Mouse (Mus musculus) myocyte (in vitro differentiated cells): ENCODE data around the gene Clmn. TPM values are rescaled to one million over a fixed set of nuclear protein-coding genes. Genes with fewer than 3 reads are reported as not detected.

Experiments
- H3K27me3 ChIP-seq: one replicate; pipeline ENCODE4 v1.6.1; 2011; ENCODE audit not compliant: control insufficient read depth, insufficient read depth, insufficient read length
- H3K36me3 ChIP-seq: one replicate; pipeline ENCODE4 v1.6.1; 2011; ENCODE audit not compliant: control insufficient read depth, insufficient read depth
- H3K4me2 ChIP-seq: one replicate; pipeline ENCODE4 v1.6.1; 2011; ENCODE audit warnings: low read depth, control low read depth
- H3K4me3 ChIP-seq: one replicate; pipeline ENCODE4 v1.5.1; 2011; ENCODE audit warnings: mild to moderate bottlenecking, control low read depth, moderate library complexity
- H3K79me2 ChIP-seq: one replicate; pipeline ENCODE4 v1.6.1; 2011; ENCODE audit not compliant: control insufficient read depth, insufficient read depth
- H3ac ChIP-seq: one replicate; pipeline ENCODE4 v1.6.1; 2011; ENCODE audit not compliant: control insufficient read depth, insufficient read length
- CEBPB ChIP-seq: IDR thresholded peaks from 2 replicates; pipeline ENCODE4 v1.6.1; 2011; ENCODE audit warnings: mild to moderate bottlenecking, moderate library complexity; ENCODE audit not compliant: poor library complexity, insufficient read depth, severe bottlenecking
- E2F4 ChIP-seq: IDR thresholded peaks from one replicate; pipeline ENCODE4 v1.6.1; 2011; ENCODE audit warnings: mild to moderate bottlenecking, control low read depth, moderate library complexity; ENCODE audit not compliant: insufficient read depth
- MAX ChIP-seq: IDR thresholded peaks from one replicate; pipeline ENCODE4 v1.6.1; 2011; ENCODE audit warnings: low read depth, mild to moderate bottlenecking, control low read depth
- MYOD1 ChIP-seq, 3 experiments: IDR thresholded peaks; one replicate each; pipeline ENCODE4 v1.6.1; 2011; ENCODE audit warnings: control low read depth in 2 of 3, low read depth in 2 of 3, mild to moderate bottlenecking in 2 of 3, moderate library complexity in 1 of 3; ENCODE audit not compliant: insufficient read length in 2 of 3, control insufficient read depth in 1 of 3
- MYOG ChIP-seq, 3 experiments: IDR thresholded peaks; one replicate each; pipeline ENCODE4 v1.6.1; 2011; ENCODE audit warnings: control low read depth in 2 of 3, low read depth in 2 of 3, mild to moderate bottlenecking in 2 of 3; ENCODE audit not compliant: insufficient read length in 2 of 3, control insufficient read depth in 1 of 3, insufficient read depth in 1 of 3
- POLR2A ChIP-seq: IDR thresholded peaks from one replicate; pipeline ENCODE4 v1.6.1; 2011; ENCODE audit warnings: low read depth, mild to moderate bottlenecking, control low read depth, moderate library complexity; ENCODE audit not compliant: insufficient read length
- POLR2AphosphoS2 ChIP-seq: IDR thresholded peaks from one replicate; pipeline ENCODE4 v1.6.1; 2011; ENCODE audit warnings: low read depth, control low read depth; ENCODE audit not compliant: insufficient read length
- REST ChIP-seq: IDR thresholded peaks from one replicate; pipeline ENCODE4 v1.6.1; 2011; ENCODE audit warnings: mild to moderate bottlenecking, control low read depth, moderate library complexity; ENCODE audit not compliant: insufficient read depth, insufficient read length
- SRF ChIP-seq: IDR thresholded peaks from one replicate; pipeline ENCODE4 v1.6.1; 2011; ENCODE audit warnings: low read depth; ENCODE audit not compliant: control insufficient read depth, insufficient read length
- TCF12 ChIP-seq: IDR thresholded peaks from one replicate; pipeline ENCODE4 v1.6.1; 2011; ENCODE audit warnings: mild to moderate bottlenecking, control low read depth; ENCODE audit not compliant: poor library complexity, insufficient read depth, severe bottlenecking
- TCF3 ChIP-seq: IDR thresholded peaks from one replicate; pipeline ENCODE4 v1.6.1; 2011; ENCODE audit warnings: low read depth, control low read depth; ENCODE audit not compliant: insufficient read length
- USF1 ChIP-seq: IDR thresholded peaks from one replicate; pipeline ENCODE4 v1.6.1; 2011; ENCODE audit warnings: low read depth, mild to moderate bottlenecking, control low read depth, moderate library complexity
- polyA plus RNA-seq: library from polyadenylated mRNA; unstranded; fragments of >200 nt; fragmentation: generic; extraction: Trizol; gene quantifications from one replicate; pipeline ENCODE4 v1.2.1, GENCODE M21; 2012; ENCODE audit warnings: missing spikeins

Gene Clmn
- polyA plus RNA-seq, 1 experiment: 0.07 TPM

DNA sequence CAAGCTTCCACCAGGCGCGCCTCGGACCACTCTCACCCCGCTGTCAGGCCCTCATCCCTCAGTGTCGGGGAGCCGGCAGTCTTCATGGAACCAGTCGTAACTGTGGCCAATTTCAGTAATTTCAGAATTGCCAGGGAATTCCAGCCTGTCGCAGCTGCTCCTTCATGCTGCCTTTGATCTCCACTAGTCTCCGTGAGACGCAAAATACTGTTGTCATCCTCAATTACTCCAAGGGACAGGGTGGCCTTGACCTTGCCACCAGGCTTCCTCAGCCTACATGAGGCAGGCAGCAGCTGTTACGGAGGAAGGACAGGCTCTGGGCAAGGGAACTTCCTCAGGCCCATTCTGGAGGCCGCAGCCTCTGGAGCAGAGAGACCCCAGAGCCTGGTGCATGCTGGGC, 15.5 kb upstream of the Clmn start:
- Histone ChIP-seq H3K4me3 (no peak overlapping the region), H3K79me2 (no peaks in the 10 kb centered on the region), H3K36me3 (no peaks in the 10 kb centered on the region), H3ac (no peak overlapping the region), H3K4me2 (no peak overlapping the region), H3K27me3 (peaks cover 52% of the 10 kb centered on the region)
- TF ChIP-seq USF1 (no peak), REST (no peak), MYOD1 (IDR thresholded peaks at IDR 0.05; ENCODE audit: control insufficient read depth in 1 of 3, insufficient read length in 2 of 3, low read depth in 2 of 3) (no peak), E2F4 (no peak), MAX (no peak), POLR2AphosphoS2 (no peak), SRF (no peak), MYOG (IDR thresholded peaks at IDR 0.05; ENCODE audit: control insufficient read depth in 1 of 3, insufficient read depth in 1 of 3, insufficient read length in 2 of 3, low read depth in 2 of 3) (no peak), POLR2A (no peak), CEBPB (no peak), TCF12 (no peak), TCF3 (no peak)

DNA sequence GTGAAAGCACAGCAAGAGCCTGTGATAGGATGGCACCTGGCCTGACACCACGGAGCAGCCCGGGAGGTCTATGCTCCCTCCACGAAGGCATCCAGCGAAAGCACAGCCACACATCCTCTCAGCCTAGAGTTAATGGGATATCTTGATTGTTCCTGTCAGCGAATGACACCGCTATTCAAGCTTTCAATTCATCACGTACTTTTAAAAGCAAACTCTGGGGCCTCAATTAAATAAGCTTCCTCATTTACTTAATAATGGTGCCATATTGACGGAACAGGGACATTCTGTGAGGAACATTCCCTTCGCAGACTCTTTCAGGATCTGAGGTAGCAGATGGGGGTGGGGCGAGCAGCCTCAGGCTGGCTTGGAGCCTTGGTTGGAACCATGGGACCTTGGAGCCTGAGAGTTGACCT, 14.7 kb upstream of the Clmn start:
- Histone ChIP-seq H3K36me3 (no peaks in the 10 kb centered on the region), H3K4me2 (no peak overlapping the region), H3K27me3 (peaks cover 59% of the 10 kb centered on the region), H3K4me3 (no peak overlapping the region), H3K79me2 (no peaks in the 10 kb centered on the region), H3ac (no peak overlapping the region)
- no peak for TF ChIP-seq SRF
- no peak for TF ChIP-seq CEBPB
- no peak for TF ChIP-seq MAX
- no peak for TF ChIP-seq USF1
- TF ChIP-seq TCF12: no peak
- no peak for TF ChIP-seq POLR2A

DNA sequence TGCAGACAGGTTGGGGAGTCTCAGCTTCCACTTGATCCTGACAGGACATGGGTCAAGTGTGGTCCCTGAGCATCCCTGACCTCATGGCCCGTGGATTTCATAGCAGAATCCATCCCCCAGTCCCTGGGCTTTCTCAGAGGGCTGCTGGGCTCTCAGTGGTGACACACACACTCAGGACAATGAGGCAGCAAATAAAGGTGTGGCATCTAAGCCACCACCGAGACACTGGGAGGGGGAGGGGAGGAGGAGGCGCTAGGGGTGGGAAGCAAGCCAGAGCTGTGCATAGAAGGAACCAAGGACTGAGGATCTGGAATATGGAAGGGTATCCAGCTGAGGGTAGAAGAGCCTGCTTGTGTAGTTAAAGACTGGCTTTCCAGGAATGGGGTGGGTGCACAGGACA, 11.2 kb upstream of the Clmn start:
- Histone ChIP-seq H3K79me2 (no peaks in the 10 kb centered on the region), H3K4me2 (no peak overlapping the region), H3K4me3 (no peak overlapping the region), H3K27me3 (peaks cover 56% of the 10 kb centered on the region), H3K36me3 (no peaks in the 10 kb centered on the region), H3ac (no peak overlapping the region)
- no peak for TF ChIP-seq SRF
- TF ChIP-seq TCF3: no peak
- no peak for TF ChIP-seq MYOG (IDR thresholded peaks at IDR 0.05; ENCODE audit: control insufficient read depth in 1 of 3, insufficient read depth in 1 of 3, insufficient read length in 2 of 3, low read depth in 2 of 3)
- TF ChIP-seq POLR2A: no peak
- no peak for TF ChIP-seq USF1
- TF ChIP-seq POLR2AphosphoS2: no peak
- no peak for TF ChIP-seq CEBPB
- no peak for TF ChIP-seq TCF12
- TF ChIP-seq REST: no peak
- no peak for TF ChIP-seq E2F4
- no peak for TF ChIP-seq MYOD1 (IDR thresholded peaks at IDR 0.05; ENCODE audit: control insufficient read depth in 1 of 3, insufficient read length in 2 of 3, low read depth in 2 of 3)
- TF ChIP-seq MAX: no peak

DNA sequence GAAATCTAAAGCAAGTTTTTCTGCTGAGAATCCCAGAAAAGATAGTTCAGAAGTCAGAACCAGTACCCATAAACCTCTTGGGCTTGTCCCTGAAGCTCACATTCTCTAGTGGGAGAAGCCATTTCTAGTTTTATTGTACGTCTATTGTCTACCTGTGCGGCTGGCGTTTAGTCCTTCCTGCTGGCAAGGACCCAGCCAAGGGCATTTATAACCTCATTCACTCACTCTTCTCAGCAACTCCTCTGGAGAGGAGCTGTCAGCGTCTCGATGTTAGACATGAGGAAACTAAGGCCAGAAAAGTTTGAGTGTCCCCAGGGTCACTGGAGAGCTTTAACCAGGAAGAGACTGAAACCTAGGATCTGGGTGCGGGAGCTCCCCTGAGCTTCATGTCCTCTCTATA, 7.1 kb upstream of the Clmn start:
- H3ac ChIP-seq: no peak overlapping the region
- TF ChIP-seq TCF3 (no peak), E2F4 (no peak)
- no peak overlapping the region for H3K4me3 ChIP-seq

DNA sequence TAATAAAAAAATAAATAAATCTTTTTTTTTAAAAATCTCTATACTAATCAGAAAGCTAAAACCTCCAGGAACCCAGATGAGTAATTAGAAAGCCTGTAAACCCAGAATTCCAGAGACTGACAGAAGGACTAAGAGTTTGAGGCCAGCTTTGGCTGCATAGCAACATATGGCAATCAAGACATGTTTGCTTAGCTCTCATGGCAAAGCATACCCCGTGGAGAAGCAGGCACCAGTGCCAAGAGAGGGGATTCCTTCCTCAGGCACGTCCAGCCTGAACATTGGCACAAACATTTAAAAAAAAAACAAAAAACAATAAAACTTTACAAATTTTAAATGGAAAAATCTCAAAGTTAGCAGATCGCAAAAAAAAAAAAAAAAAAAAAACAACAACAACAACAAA, 4.9 kb upstream of the Clmn start:
- Histone ChIP-seq H3K79me2 (no peaks in the 10 kb centered on the region), H3K4me3 (no peak overlapping the region), H3ac (no peak overlapping the region), H3K36me3 (no peaks in the 10 kb centered on the region), H3K27me3 (peaks cover 27% of the 10 kb centered on the region), H3K4me2 (no peak overlapping the region)
- TF ChIP-seq REST (no peak), E2F4 (no peak), POLR2AphosphoS2 (no peak), TCF12 (no peak), MYOG (IDR thresholded peaks at IDR 0.05; ENCODE audit: control insufficient read depth in 1 of 3, insufficient read depth in 1 of 3, insufficient read length in 2 of 3, low read depth in 2 of 3) (no peak), TCF3 (no peak), POLR2A (no peak), CEBPB (no peak), SRF (no peak), USF1 (no peak), MAX (no peak), MYOD1 (IDR thresholded peaks at IDR 0.05; ENCODE audit: control insufficient read depth in 1 of 3, insufficient read length in 2 of 3, low read depth in 2 of 3) (no peak)

More for the DNA sequence above, 7.1 kb upstream of the Clmn start:
- H3K36me3 ChIP-seq: no peaks in the 10 kb centered on the region
- no peaks in the 10 kb centered on the region for H3K79me2 ChIP-seq
- peaks cover 36% of the 10 kb centered on the region for H3K27me3 ChIP-seq
- no peak overlapping the region for H3K4me2 ChIP-seq
